Mouse (Mus musculus): ENCODE results near the gene Pepd. TPM values are rescaled to one million over a fixed set of nuclear protein-coding genes. Genes with fewer than 3 reads are reported as not detected.

Pepd gene
- polyA plus RNA-seq, 1 experiment: 82.1 TPM

- Histone ChIP-seq H3ac (ENCODE audit: control insufficient read depth, insufficient read length) (no peak overlapping the region), H3K27me3 (ENCODE audit: control insufficient read depth, insufficient read depth, insufficient read length) (no peaks in the 10 kb centered on the region), H3K4me3 (no peak overlapping the region), H3K4me2 (ENCODE audit: low read depth) (no peak overlapping the region), H3K36me3 (ENCODE audit: control insufficient read depth, insufficient read depth) (no peaks in the 10 kb centered on the region), H3K79me2 (ENCODE audit: control insufficient read depth, insufficient read depth) (no peaks in the 10 kb centered on the region)
- TF ChIP-seq TCF3 (IDR thresholded peaks at IDR 0.05; ENCODE audit: insufficient read length, low read depth) (no peak), POLR2A (IDR thresholded peaks at IDR 0.05; ENCODE audit: insufficient read length, low read depth) (no peak), MYOG (IDR thresholded peaks at IDR 0.05; ENCODE audit: control insufficient read depth in 1 of 3, insufficient read depth in 1 of 3, insufficient read length in 2 of 3, low read depth in 2 of 3) (no peak), POLR2AphosphoS2 (IDR thresholded peaks at IDR 0.05; ENCODE audit: insufficient read length, low read depth) (no peak), TCF12 (IDR thresholded peaks at IDR 0.05; ENCODE audit: insufficient read depth, poor library complexity, severe bottlenecking) (no peak), MYOD1 (IDR thresholded peaks at IDR 0.05; ENCODE audit: control insufficient read depth in 1 of 3, insufficient read length in 2 of 3, low read depth in 2 of 3) (no peak), USF1 (IDR thresholded peaks at IDR 0.05; ENCODE audit: low read depth) (no peak), E2F4 (IDR thresholded peaks at IDR 0.05; ENCODE audit: insufficient read depth) (no peak), REST (IDR thresholded peaks at IDR 0.05; ENCODE audit: insufficient read depth, insufficient read length) (no peak), SRF (IDR thresholded peaks at IDR 0.05; ENCODE audit: control insufficient read depth, insufficient read length, low read depth) (no peak), MAX (IDR thresholded peaks at IDR 0.05; ENCODE audit: low read depth) (no peak), CEBPB (IDR thresholded peaks at IDR 0.05; ENCODE audit: insufficient read depth, poor library complexity, severe bottlenecking) (no peak)
Measured at GRCm38 (mm10) chr7:35006661-35007060, 94.5 kb downstream of the Pepd start.

- no peaks in the 10 kb centered on the region for H3K27me3 ChIP-seq (ENCODE audit: control insufficient read depth, insufficient read depth, insufficient read length)
- H3K4me2 ChIP-seq (ENCODE audit: low read depth): no peak overlapping the region
- H3K4me3 ChIP-seq: no peak overlapping the region
- TF ChIP-seq SRF (IDR thresholded peaks at IDR 0.05; ENCODE audit: control insufficient read depth, insufficient read length, low read depth) (no peak), POLR2AphosphoS2 (IDR thresholded peaks at IDR 0.05; ENCODE audit: insufficient read length, low read depth) (no peak), E2F4 (IDR thresholded peaks at IDR 0.05; ENCODE audit: insufficient read depth) (no peak), POLR2A (IDR thresholded peaks at IDR 0.05; ENCODE audit: insufficient read length, low read depth) (no peak)
- no peaks in the 10 kb centered on the region for H3K79me2 ChIP-seq (ENCODE audit: control insufficient read depth, insufficient read depth)
- no peaks in the 10 kb centered on the region for H3K36me3 ChIP-seq (ENCODE audit: control insufficient read depth, insufficient read depth)
- H3ac ChIP-seq (ENCODE audit: control insufficient read depth, insufficient read length): no peak overlapping the region
Measured at GRCm38 (mm10) chr7:35013228-35013627, 101.0 kb downstream of the Pepd start.

- no peak for TF ChIP-seq E2F4 (IDR thresholded peaks at IDR 0.05; ENCODE audit: insufficient read depth)
- no peak for TF ChIP-seq TCF12 (IDR thresholded peaks at IDR 0.05; ENCODE audit: insufficient read depth, poor library complexity, severe bottlenecking)
- no peak for TF ChIP-seq POLR2A (IDR thresholded peaks at IDR 0.05; ENCODE audit: insufficient read length, low read depth)
- no peak for TF ChIP-seq MAX (IDR thresholded peaks at IDR 0.05; ENCODE audit: low read depth)
- TF ChIP-seq TCF3 (IDR thresholded peaks at IDR 0.05; ENCODE audit: insufficient read length, low read depth): no peak
- no peak for TF ChIP-seq SRF (IDR thresholded peaks at IDR 0.05; ENCODE audit: control insufficient read depth, insufficient read length, low read depth)
- TF ChIP-seq MYOD1 (IDR thresholded peaks at IDR 0.05; ENCODE audit: control insufficient read depth in 1 of 3, insufficient read length in 2 of 3, low read depth in 2 of 3): no peak
- TF ChIP-seq MYOG (IDR thresholded peaks at IDR 0.05; ENCODE audit: control insufficient read depth in 1 of 3, insufficient read depth in 1 of 3, insufficient read length in 2 of 3, low read depth in 2 of 3): no peak
- no peak for TF ChIP-seq REST (IDR thresholded peaks at IDR 0.05; ENCODE audit: insufficient read depth, insufficient read length)
- TF ChIP-seq POLR2AphosphoS2 (IDR thresholded peaks at IDR 0.05; ENCODE audit: insufficient read length, low read depth): no peak
- TF ChIP-seq USF1 (IDR thresholded peaks at IDR 0.05; ENCODE audit: low read depth): no peak
- no peak for TF ChIP-seq CEBPB (IDR thresholded peaks at IDR 0.05; ENCODE audit: insufficient read depth, poor library complexity, severe bottlenecking)
- no peaks in the 10 kb centered on the region for H3K79me2 ChIP-seq (ENCODE audit: control insufficient read depth, insufficient read depth)
- no peak overlapping the region for H3K4me3 ChIP-seq
- H3ac ChIP-seq (ENCODE audit: control insufficient read depth, insufficient read length): no peak overlapping the region
- no peaks in the 10 kb centered on the region for H3K27me3 ChIP-seq (ENCODE audit: control insufficient read depth, insufficient read depth, insufficient read length)
- no peaks in the 10 kb centered on the region for H3K36me3 ChIP-seq (ENCODE audit: control insufficient read depth, insufficient read depth)
- H3K4me2 ChIP-seq (ENCODE audit: low read depth): no peak overlapping the region
Measured at GRCm38 (mm10) chr7:35015252-35015651, 103.1 kb downstream of the Pepd start.

GRCm38 (mm10) chr7:35021365-35021764 lies 109.2 kb downstream of the Pepd start:
- Histone ChIP-seq H3K79me2 (ENCODE audit: control insufficient read depth, insufficient read depth) (no peaks in the 10 kb centered on the region), H3K4me3 (no peak overlapping the region), H3K27me3 (ENCODE audit: control insufficient read depth, insufficient read depth, insufficient read length) (no peaks in the 10 kb centered on the region), H3ac (ENCODE audit: control insufficient read depth, insufficient read length) (no peak overlapping the region), H3K36me3 (ENCODE audit: control insufficient read depth, insufficient read depth) (no peaks in the 10 kb centered on the region), H3K4me2 (ENCODE audit: low read depth) (no peak overlapping the region)
- TF ChIP-seq REST (IDR thresholded peaks at IDR 0.05; ENCODE audit: insufficient read depth, insufficient read length) (no peak), E2F4 (IDR thresholded peaks at IDR 0.05; ENCODE audit: insufficient read depth) (no peak), MYOG (IDR thresholded peaks at IDR 0.05; ENCODE audit: control insufficient read depth in 1 of 3, insufficient read depth in 1 of 3, insufficient read length in 2 of 3, low read depth in 2 of 3) (no peak), USF1 (IDR thresholded peaks at IDR 0.05; ENCODE audit: low read depth) (no peak), SRF (IDR thresholded peaks at IDR 0.05; ENCODE audit: control insufficient read depth, insufficient read length, low read depth) (no peak), CEBPB (IDR thresholded peaks at IDR 0.05; ENCODE audit: insufficient read depth, poor library complexity, severe bottlenecking) (no peak), MAX (IDR thresholded peaks at IDR 0.05; ENCODE audit: low read depth) (no peak), TCF3 (IDR thresholded peaks at IDR 0.05; ENCODE audit: insufficient read length, low read depth) (no peak), POLR2AphosphoS2 (IDR thresholded peaks at IDR 0.05; ENCODE audit: insufficient read length, low read depth) (no peak), POLR2A (IDR thresholded peaks at IDR 0.05; ENCODE audit: insufficient read length, low read depth) (no peak), TCF12 (IDR thresholded peaks at IDR 0.05; ENCODE audit: insufficient read depth, poor library complexity, severe bottlenecking) (no peak), MYOD1 (IDR thresholded peaks at IDR 0.05; ENCODE audit: control insufficient read depth in 1 of 3, insufficient read length in 2 of 3, low read depth in 2 of 3) (no peak)

- no peak for TF ChIP-seq E2F4 (IDR thresholded peaks at IDR 0.05; ENCODE audit: insufficient read depth)
- no peak for TF ChIP-seq MYOD1 (IDR thresholded peaks at IDR 0.05; ENCODE audit: control insufficient read depth in 1 of 3, insufficient read length in 2 of 3, low read depth in 2 of 3)
- TF ChIP-seq CEBPB (IDR thresholded peaks at IDR 0.05; ENCODE audit: insufficient read depth, poor library complexity, severe bottlenecking): no peak
- TF ChIP-seq POLR2A (IDR thresholded peaks at IDR 0.05; ENCODE audit: insufficient read length, low read depth): no peak
- no peak for TF ChIP-seq TCF3 (IDR thresholded peaks at IDR 0.05; ENCODE audit: insufficient read length, low read depth)
- TF ChIP-seq POLR2AphosphoS2 (IDR thresholded peaks at IDR 0.05; ENCODE audit: insufficient read length, low read depth): no peak
- no peak for TF ChIP-seq MYOG (IDR thresholded peaks at IDR 0.05; ENCODE audit: control insufficient read depth in 1 of 3, insufficient read depth in 1 of 3, insufficient read length in 2 of 3, low read depth in 2 of 3)
- no peak for TF ChIP-seq USF1 (IDR thresholded peaks at IDR 0.05; ENCODE audit: low read depth)
- no peak for TF ChIP-seq TCF12 (IDR thresholded peaks at IDR 0.05; ENCODE audit: insufficient read depth, poor library complexity, severe bottlenecking)
- TF ChIP-seq MAX (IDR thresholded peaks at IDR 0.05; ENCODE audit: low read depth): no peak
- TF ChIP-seq REST (IDR thresholded peaks at IDR 0.05; ENCODE audit: insufficient read depth, insufficient read length): no peak
- TF ChIP-seq SRF (IDR thresholded peaks at IDR 0.05; ENCODE audit: control insufficient read depth, insufficient read length, low read depth): no peak
- Histone ChIP-seq H3K27me3 (ENCODE audit: control insufficient read depth, insufficient read depth, insufficient read length) (no peaks in the 10 kb centered on the region), H3K79me2 (ENCODE audit: control insufficient read depth, insufficient read depth) (no peaks in the 10 kb centered on the region), H3K36me3 (ENCODE audit: control insufficient read depth, insufficient read depth) (no peaks in the 10 kb centered on the region), H3K4me3 (no peak overlapping the region), H3ac (ENCODE audit: control insufficient read depth, insufficient read length) (no peak overlapping the region), H3K4me2 (ENCODE audit: low read depth) (no peak overlapping the region)
Measured at GRCm38 (mm10) chr7:35023251-35023650, 111.1 kb downstream of the Pepd start.

Data from myocyte (in vitro differentiated cells).